Mouse (Mus musculus): ENCODE measurements around the gene Cox6b2.

- no peak for TF ChIP-seq CTCF (IDR thresholded peaks at IDR 0.05; ENCODE audit: borderline replicate concordance, extremely low read depth, insufficient read depth, insufficient read length)
- no peak for TF ChIP-seq POLR2A (IDR thresholded peaks at IDR 0.05; ENCODE audit: borderline replicate concordance, extremely low read depth, insufficient read depth, insufficient read length, poor library complexity, severe bottlenecking)
Measured at GRCm38 (mm10) chr7:4724359-4724758, 28.5 kb downstream of the Cox6b2 start.

Measured in brain, embryonic 14.5 days (tissue).